Mouse (Mus musculus) spleen, adult 2 months (tissue): Measurements from ENCODE around the gene Prr29. TPM values are rescaled to one million over a fixed set of nuclear protein-coding genes. Genes with fewer than 3 reads are reported as not detected.

Source experiments
- DNase-seq, 2 experiments: peaks; one replicate each; pipeline versions ENCODE4 v3.0.0 to v3.0.0-alpha.2; 2012 to 2021; ENCODE audit warnings: low spot score in 2 of 2, low read depth in 1 of 2
- H3K27ac ChIP-seq: fragments of 200-500 bp; 2 replicates; pipeline ENCODE4 v1.5.1; 2012; ENCODE audit warnings: low read length, inconsistent platforms; ENCODE audit not compliant: insufficient read depth
- H3K27me3 ChIP-seq: fragments of 200-500 bp; 2 replicates; pipeline ENCODE4 v1.6.1; 2012; ENCODE audit warnings: mild to moderate bottlenecking, moderate library complexity, low read length, inconsistent platforms; ENCODE audit not compliant: control insufficient read depth, insufficient read depth
- H3K36me3 ChIP-seq: fragments of 200-500 bp; 2 replicates; pipeline ENCODE4 v1.6.1; 2012; ENCODE audit warnings: mild to moderate bottlenecking, low read length, inconsistent platforms; ENCODE audit not compliant: control insufficient read depth, insufficient read depth
- H3K4me1 ChIP-seq: fragments of 200-500 bp; 2 replicates; pipeline ENCODE4 v1.6.1; 2011; ENCODE audit warnings: inconsistent platforms; ENCODE audit not compliant: control insufficient read depth, insufficient read depth, insufficient read length
- H3K4me3 ChIP-seq: fragments of 200-500 bp; 2 replicates; pipeline ENCODE4 v1.5.1; 2011; ENCODE audit warnings: mild to moderate bottlenecking, inconsistent platforms; ENCODE audit not compliant: insufficient read depth, insufficient read length; ENCODE audit errors: extremely low read depth
- CTCF ChIP-seq: fragments of 200-500 bp; IDR thresholded peaks from 2 replicates; pipeline ENCODE4 v1.5.1; 2011; ENCODE audit warnings: mild to moderate bottlenecking, inconsistent platforms; ENCODE audit not compliant: insufficient read depth, insufficient read length, insufficient replicate concordance; ENCODE audit errors: extremely low read depth
- POLR2A ChIP-seq: fragments of 200-500 bp; IDR thresholded peaks from 2 replicates; pipeline ENCODE4 v1.6.1; 2011; ENCODE audit warnings: low read depth, low read length, inconsistent platforms
- WGBS: fragments of 180-500 bp; shearing (Covaris S2); methylation state at CpG from one replicate; pipeline ENCODE4 v1.1.7; 2018; 5-methylcytosine and 5-hydroxymethylcytosine counted together
- polyA plus RNA-seq: library from polyadenylated mRNA; depleted of rRNA; stranded (reverse); fragments of >200 nt; gene quantifications from 2 replicates; pipeline ENCODE4 v1.2.3, GENCODE M21; 2012; rRNA removed

The Prr29 gene
- polyA plus RNA-seq, result 0.55 and 0.82 TPM in 2 replicates

DNA sequence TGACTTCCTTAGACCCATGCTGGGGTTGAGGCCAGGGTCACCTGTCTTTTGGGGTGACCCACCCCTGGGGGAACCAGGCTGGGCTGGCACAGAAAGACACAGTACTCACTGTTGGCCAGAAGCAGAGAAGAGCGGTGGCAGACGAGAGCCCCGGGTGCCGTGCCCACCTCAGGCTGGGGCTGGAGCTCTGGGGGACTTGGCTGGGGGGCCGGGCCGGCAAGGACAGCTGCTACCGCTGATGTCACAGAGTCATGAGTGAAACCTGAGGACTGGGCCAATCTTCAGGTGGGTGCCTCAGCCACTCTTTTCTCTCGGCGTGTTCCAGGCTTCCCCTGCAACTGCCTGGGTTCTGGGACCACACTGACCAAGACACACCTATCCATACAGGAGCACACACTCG is at the start of gene Prr29:
Gene Prr29, plus strand, starts transcription at position 107 of the 400 bp plus-strand sequence.
- Histone ChIP-seq H3K4me3 (no peak within 1 kb of the TSS), H3K27ac (no peak within 1 kb of the TSS), H3K4me1 (no peaks in the 10 kb centered on the region), H3K36me3 (no peaks in the 10 kb centered on the region), H3K27me3 (no peaks in the 10 kb centered on the region)
- DNase-seq, result no peak
- 77% methylated on average over 10 of the region's 10 CpGs for WGBS
- TF ChIP-seq POLR2A (no peak), CTCF (no peak)

DNA sequence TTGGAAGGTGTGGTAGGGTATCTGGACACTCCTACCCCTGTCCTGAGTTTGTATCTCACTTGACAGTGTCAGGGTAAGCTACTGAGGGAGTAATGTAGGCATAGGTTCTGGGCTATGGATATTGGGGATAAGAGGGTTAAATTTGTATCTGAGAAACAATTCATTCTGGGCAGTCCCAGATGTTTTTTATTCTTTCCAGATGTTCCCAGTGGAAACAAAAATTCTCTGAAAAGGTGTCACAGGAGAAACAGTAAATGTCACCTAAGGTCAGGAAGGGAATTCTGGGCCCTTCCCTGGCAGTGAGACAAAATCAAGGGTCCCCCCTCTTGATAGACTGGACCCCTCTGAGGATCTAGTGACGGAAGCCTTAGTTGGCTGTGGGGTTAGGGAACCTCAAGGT is 48.9 kb upstream of the Prr29 start:
- TF ChIP-seq POLR2A (no peak), CTCF (no peak)
- Histone ChIP-seq H3K27me3 (no peaks in the 10 kb centered on the region), H3K27ac (peak overlapping the region; percentile 87), H3K4me1 (peaks cover 40% of the 10 kb centered on the region; the same call in 1 of the 2 replicates), H3K36me3 (peaks cover 20% of the 10 kb centered on the region), H3K4me3 (no peak overlapping the region)
- no peak for DNase-seq
- WGBS, result 96% methylated on average over 1 of the region's 1 CpGs

DNA sequence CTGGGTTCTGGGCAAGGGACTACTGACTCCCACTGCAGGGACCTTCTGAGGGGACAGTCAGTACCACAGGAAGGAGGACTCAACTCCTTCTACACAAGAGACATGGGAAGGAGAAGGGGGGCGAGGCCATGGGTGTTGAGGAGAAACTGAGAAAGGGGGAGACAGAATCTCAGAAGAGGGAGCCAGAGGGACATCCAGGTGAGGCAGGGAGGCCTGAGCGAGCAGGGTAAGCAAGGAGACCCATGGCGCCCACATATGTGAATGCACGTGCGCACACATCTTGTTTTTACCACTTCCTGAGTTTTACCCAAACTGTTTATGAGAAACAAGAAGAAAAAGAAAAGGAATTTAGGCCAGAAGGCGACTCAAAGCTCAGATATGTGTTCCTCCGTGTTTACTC is 47.5 kb upstream of the Prr29 start:
- 32% methylated on average over 7 of the region's 7 CpGs for WGBS
- no peak for DNase-seq
- peak overlapping the region; percentile 87 for H3K27ac ChIP-seq
- no peak for TF ChIP-seq CTCF
- TF ChIP-seq POLR2A, result no peak
- peaks cover 40% of the 10 kb centered on the region; the same call in 1 of the 2 replicates for H3K4me1 ChIP-seq
- H3K4me3 ChIP-seq, result no peak overlapping the region
- peaks cover 6% of the 10 kb centered on the region for H3K36me3 ChIP-seq
- H3K27me3 ChIP-seq, result no peaks in the 10 kb centered on the region

DNA sequence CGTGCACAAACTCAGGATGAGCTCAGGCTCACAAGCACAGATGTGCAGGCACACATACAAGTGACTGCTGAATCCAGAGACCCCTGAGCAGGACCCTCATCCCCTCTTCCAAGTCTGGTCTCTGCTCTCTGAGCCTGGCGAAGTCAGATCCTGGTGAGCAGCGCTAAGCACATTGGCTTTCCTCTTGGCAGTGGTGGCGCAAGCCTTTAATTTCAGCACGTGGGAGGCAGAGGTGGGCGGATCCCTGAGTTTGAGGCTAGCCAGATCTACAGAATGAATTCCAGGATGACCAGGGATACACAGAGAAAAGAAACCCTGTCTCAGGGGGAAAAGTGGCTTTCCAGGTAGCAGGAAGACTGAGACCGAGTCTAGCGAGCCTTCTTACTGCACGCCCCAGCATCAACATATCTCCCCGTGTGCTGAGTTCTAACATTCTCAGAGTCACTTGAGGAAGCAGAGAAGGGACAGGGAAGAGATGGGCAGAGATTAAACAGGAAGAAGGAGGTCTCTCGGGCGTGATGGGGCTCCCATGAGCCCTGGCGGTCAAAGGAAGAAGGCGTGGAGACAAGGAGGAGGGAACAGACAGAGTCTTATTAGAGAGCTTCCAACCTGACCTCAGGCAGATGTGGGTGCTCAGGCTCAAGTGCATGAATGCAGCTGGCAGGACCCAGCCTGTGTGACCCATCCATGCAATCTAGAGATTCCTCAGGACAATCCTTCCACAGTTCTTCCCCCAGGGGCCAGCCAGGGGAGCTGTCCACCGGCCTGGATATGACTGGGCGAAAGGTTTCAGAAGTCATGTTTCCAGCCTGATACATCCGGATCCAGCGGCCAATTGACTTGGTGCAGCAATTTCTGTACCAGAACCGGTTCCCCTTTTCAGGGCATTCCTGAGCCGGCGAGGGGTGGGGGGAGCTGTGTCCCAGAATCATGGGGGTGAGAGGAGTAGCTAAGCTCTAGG is 46.6 kb upstream of the Prr29 start:
- WGBS, result 38% methylated on average over 21 of the region's 21 CpGs
- Histone ChIP-seq H3K4me3 (peak overlapping the region; percentile 31; the same call in 1 of the 2 replicates), H3K27me3 (no peaks in the 10 kb centered on the region), H3K4me1 (peaks cover 42% of the 10 kb centered on the region; the same call in 1 of the 2 replicates), H3K36me3 (no peaks in the 10 kb centered on the region), H3K27ac (peak overlapping the region; percentile 87)
- DNase-seq, result peak in 1 of 2 experiments; percentile 61
- TF ChIP-seq CTCF (no peak), POLR2A (peak; percentile 39; the same call in 1 of the 2 replicates)

DNA sequence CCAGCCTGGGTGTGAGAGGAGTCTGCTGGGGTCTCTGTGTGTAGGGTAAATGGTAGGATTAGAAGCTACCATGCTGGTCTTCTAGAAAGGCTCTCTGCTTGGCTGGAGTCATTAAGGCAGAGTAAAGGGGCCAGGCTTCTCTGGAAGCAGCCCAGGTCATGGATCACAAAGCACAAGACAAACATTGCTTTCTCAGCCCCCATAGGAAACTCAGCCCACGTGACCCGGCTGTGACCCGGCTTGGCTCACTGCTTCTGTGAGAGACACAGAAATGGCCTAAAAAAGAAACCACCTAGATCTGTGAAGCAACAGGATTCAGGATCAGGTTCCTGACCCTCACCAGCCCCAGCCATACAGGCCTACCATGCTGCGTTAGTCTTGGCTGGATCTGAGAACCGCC is 40.4 kb upstream of the Prr29 start:
- H3K36me3 ChIP-seq, result no peaks in the 10 kb centered on the region
- DNase-seq, result peak; percentile 78 to 89
- WGBS, result 46% methylated on average over 5 of the region's 5 CpGs
- H3K4me3 ChIP-seq, result peak overlapping the region; percentile 17; the same call in 1 of the 2 replicates
- H3K4me1 ChIP-seq, result peaks cover 22% of the 10 kb centered on the region; the same call in 1 of the 2 replicates
- H3K27me3 ChIP-seq, result no peaks in the 10 kb centered on the region
- TF ChIP-seq POLR2A (no peak), CTCF (no peak)
- H3K27ac ChIP-seq, result peak overlapping the region; percentile 94

DNA sequence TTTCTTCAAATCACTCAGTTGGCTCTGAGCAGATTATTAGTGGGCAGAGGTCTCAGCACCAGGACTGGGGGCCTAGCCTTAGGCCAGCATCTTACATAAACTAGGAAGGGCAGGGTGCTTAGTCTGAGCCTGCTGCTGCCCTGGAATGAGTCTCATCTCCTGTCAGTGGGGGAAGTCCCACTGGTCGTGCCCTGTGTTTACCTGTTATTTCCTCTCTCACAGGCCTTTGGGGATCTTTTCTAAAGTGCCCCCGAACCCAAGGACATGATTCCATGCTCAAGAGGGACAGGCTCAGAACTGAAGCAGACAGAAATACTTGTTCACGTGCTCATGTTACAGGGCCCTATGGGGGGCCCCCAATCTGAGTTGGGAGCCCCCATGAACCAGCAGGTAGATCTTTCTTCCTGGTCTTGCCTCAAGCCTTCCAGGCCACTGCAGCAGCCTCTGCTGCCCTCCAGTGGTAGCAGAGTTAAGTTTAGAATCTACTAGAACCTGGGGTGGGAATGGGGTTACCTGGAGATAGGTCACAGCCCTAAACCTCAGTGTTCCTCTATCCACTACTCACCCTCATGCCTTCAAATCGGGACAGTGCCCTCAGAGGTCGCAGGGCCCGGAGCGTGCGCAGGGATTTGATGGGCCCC is 39.6 kb upstream of the Prr29 start:
- no peaks in the 10 kb centered on the region for H3K27me3 ChIP-seq
- H3K4me3 ChIP-seq, result no peak overlapping the region
- H3K36me3 ChIP-seq, result no peaks in the 10 kb centered on the region
- WGBS, result 49% methylated on average over 8 of the region's 8 CpGs
- H3K27ac ChIP-seq, result peak overlapping the region; percentile 94
- peaks cover 20% of the 10 kb centered on the region; the same call in 1 of the 2 replicates for H3K4me1 ChIP-seq
- DNase-seq, result peak; percentile 74 to 85
- no peak for TF ChIP-seq POLR2A
- TF ChIP-seq CTCF, result peak; percentile 81; the same call in 1 of the 2 replicates

DNA sequence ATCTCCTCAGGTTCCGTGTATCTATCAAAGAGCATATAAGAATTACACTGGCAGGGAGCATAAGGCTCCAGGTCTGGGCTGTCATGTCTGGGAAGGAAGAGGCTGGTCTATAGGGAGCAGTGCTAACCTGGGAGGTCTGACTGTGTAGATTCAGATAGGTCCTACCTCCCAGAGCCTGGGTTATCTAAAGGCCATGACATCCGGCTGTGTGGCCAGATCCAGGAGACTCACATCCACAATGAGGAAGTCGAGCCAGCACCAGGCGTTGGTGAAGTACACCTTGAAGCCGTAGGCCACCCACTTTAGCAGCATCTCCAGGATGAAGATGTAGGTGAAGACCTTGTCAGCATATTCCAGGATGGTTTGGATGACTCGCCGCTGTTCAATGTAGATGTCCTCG is 38.8 kb upstream of the Prr29 start:
- WGBS, result 80% methylated on average over 8 of the region's 8 CpGs
- no peak for DNase-seq
- TF ChIP-seq POLR2A (no peak), CTCF (no peak)

More for the DNA sequence above, 38.8 kb upstream of the Prr29 start:
- Histone ChIP-seq H3K36me3 (no peaks in the 10 kb centered on the region), H3K27me3 (no peaks in the 10 kb centered on the region), H3K4me1 (peaks cover 20% of the 10 kb centered on the region; the same call in 1 of the 2 replicates), H3K27ac (no peak overlapping the region), H3K4me3 (no peak overlapping the region)
